Mouse (Mus musculus): ENCODE measurements around the gene Reps2.

GRCm38 (mm10) chrX:162470213-162470612 lies 173.2 kb downstream of the Reps2 start:
- no peak for TF ChIP-seq ETS1 (conservative IDR thresholded peaks at IDR 0.05; ENCODE audit: low read depth, low read length)
- TF ChIP-seq RCOR1 (conservative IDR thresholded peaks at IDR 0.05; ENCODE audit: low read depth, low read length): no peak
- TF ChIP-seq POLR2A (IDR thresholded peaks at IDR 0.05; ENCODE audit: low read depth, low read length): no peak
- TF ChIP-seq EP300 (IDR thresholded peaks at IDR 0.05; ENCODE audit: low read length): no peak
- TF ChIP-seq CTCF (conservative IDR thresholded peaks at IDR 0.05 in 1 of 2, IDR thresholded peaks at IDR 0.05 in 1 of 2; ENCODE audit: low read depth in 2 of 2, low read length in 2 of 2): no peak
